Mouse (Mus musculus) hindbrain, embryonic 11.5 days (tissue): Measurements from ENCODE around the gene Plppr2. TPM values are rescaled to one million over a fixed set of nuclear protein-coding genes. Genes with fewer than 3 reads are reported as not detected.
A peak's percentile ranks its signal among the peaks of the same experiment; 100 is the strongest.

Source experiments
- ATAC-seq: fragments of 200-750 bp; cut with Nextera tagmentation; 2 replicates; pipeline ENCODE4 v1.8.0; 2017; ENCODE audit warnings: mild to moderate bottlenecking, moderate TSS enrichment, moderate library complexity; ENCODE audit not compliant: low FRiP score
- DNase-seq: peaks from one replicate; pipeline ENCODE4 v3.0.0-alpha.2; 2015; ENCODE audit warnings: low spot score
- H3K27ac ChIP-seq: fragments of 300-500 bp; sonication (generic); 2 replicates; pipeline ENCODE4 v1.5.1; 2014; ENCODE audit warnings: mild to moderate bottlenecking, low read depth, low read length
- H3K27me3 ChIP-seq: fragments of 300-500 bp; sonication (generic); 2 replicates; pipeline ENCODE4 v1.6.1; 2014; ENCODE audit warnings: mild to moderate bottlenecking, low read length, moderate library complexity, mixed read lengths; ENCODE audit not compliant: control insufficient read depth, insufficient read depth
- H3K36me3 ChIP-seq: fragments of 300-500 bp; sonication (generic); 2 replicates; pipeline ENCODE4 v1.6.1; 2014; ENCODE audit warnings: mild to moderate bottlenecking, low read length, moderate library complexity, mixed read lengths; ENCODE audit not compliant: control insufficient read depth, insufficient read depth
- H3K4me1 ChIP-seq: fragments of 300-500 bp; sonication (generic); replicated peaks from 2 replicates; pipeline ENCODE4 v1.6.1; 2014; ENCODE audit warnings: low read length, mixed read lengths; ENCODE audit not compliant: control insufficient read depth, insufficient read depth
- H3K4me2 ChIP-seq: fragments of 300-500 bp; sonication (generic); replicated peaks from 2 replicates; pipeline ENCODE4 v1.6.1; 2014; ENCODE audit warnings: mild to moderate bottlenecking, low read depth, low read length
- H3K4me3 ChIP-seq: fragments of 300-500 bp; sonication (generic); 2 replicates; pipeline ENCODE4 v1.5.1; 2014; ENCODE audit warnings: low read depth, low read length
- H3K9ac ChIP-seq: fragments of 300-500 bp; sonication (generic); 2 replicates; pipeline ENCODE4 v1.6.1; 2014; ENCODE audit warnings: low read depth, low read length
- H3K9me3 ChIP-seq: fragments of 300-500 bp; sonication (generic); 2 replicates; pipeline ENCODE4 v1.6.1; 2016; ENCODE audit warnings: low read length; ENCODE audit not compliant: control insufficient read depth
- WGBS: fragments of 180-500 bp; shearing (Covaris S2); extraction: QIAGEN DNeasy Blood & Tissue Kit; methylation state at CpG from one replicate; pipeline ENCODE4 v1.1.7; 2014; 5-methylcytosine and 5-hydroxymethylcytosine counted together
- polyA plus RNA-seq: library from polyadenylated mRNA; unstranded; fragments of >200 nt; fragmentation: Nextera tagmentation; extraction: Ambion mirVana; gene quantifications from 2 replicates; pipeline ENCODE4 v1.2.1, GENCODE M21; 2014

Gene Plppr2
- polyA plus RNA-seq, 1 experiment from 2014 or later = 22.3 TPM

- H3K9ac ChIP-seq = peak overlapping the region; percentile 70
- ATAC-seq (0 out of 2 replicates have a peak, but pooled peaks have one; percentile 1), DNase-seq (no peak)
- H3K4me3 ChIP-seq = peak overlapping the region; percentile 47
- no peaks in the 10 kb centered on the region for H3K9me3 ChIP-seq
- 4% methylated on average over 6 of the region's 6 CpGs for WGBS
- H3K4me1 ChIP-seq = peaks cover 4% of the 10 kb centered on the region; the same call in 1 of the 2 replicates
- H3K4me2 ChIP-seq = peak overlapping the region; percentile 71
- no peaks in the 10 kb centered on the region for H3K36me3 ChIP-seq
- H3K27me3 ChIP-seq = no peaks in the 10 kb centered on the region
- H3K27ac ChIP-seq = no peak overlapping the region
Measured at GRCm38 (mm10) chr9:21926784-21927183, 10.0 kb upstream of the Plppr2 start.

GRCm38 (mm10) chr9:21927208-21927753 is 9.6 kb upstream of the Plppr2 start, which contains the start of the genes Ccdc159 and Tmem205:
Ccdc159 (plus strand) TSS chr9:21927471.
Tmem205 (minus strand) TSS chr9:21927556.
- DNase-seq (peak; percentile 96), ATAC-seq (peak; percentile 99)
- Histone ChIP-seq H3K27ac (no peak within 1 kb of the TSS), H3K4me1 (peaks cover 4% of the 10 kb centered on the region; the same call in 1 of the 2 replicates), H3K27me3 (no peaks in the 10 kb centered on the region), H3K4me3 (peak within 1 kb of the TSS; percentile 47), H3K4me2 (peak within 1 kb of the TSS; percentile 71), H3K9me3 (no peaks in the 10 kb centered on the region), H3K9ac (peak within 1 kb of the TSS; percentile 70), H3K36me3 (no peaks in the 10 kb centered on the region)
- WGBS = 1% methylated on average over 28 of the region's 28 CpGs

GRCm38 (mm10) chr9:21929208-21929607 is 7.6 kb upstream of the Plppr2 start:
- no peaks in the 10 kb centered on the region for H3K27me3 ChIP-seq
- no peak overlapping the region for H3K9ac ChIP-seq
- ATAC-seq (no peak), DNase-seq (no peak)
- H3K36me3 ChIP-seq = no peaks in the 10 kb centered on the region
- H3K9me3 ChIP-seq = no peaks in the 10 kb centered on the region
- 79% methylated on average over 3 of the region's 3 CpGs for WGBS
- no peak overlapping the region for H3K27ac ChIP-seq
- H3K4me1 ChIP-seq = peaks cover 4% of the 10 kb centered on the region; the same call in 1 of the 2 replicates
- H3K4me3 ChIP-seq = no peak overlapping the region
- H3K4me2 ChIP-seq = no peak overlapping the region

GRCm38 (mm10) chr9:21932006-21932405 is 4.8 kb upstream of the Plppr2 start:
- Histone ChIP-seq H3K27me3 (no peaks in the 10 kb centered on the region), H3K4me2 (no peak overlapping the region), H3K4me1 (no peaks in the 10 kb centered on the region), H3K36me3 (no peaks in the 10 kb centered on the region), H3K27ac (no peak overlapping the region), H3K4me3 (no peak overlapping the region), H3K9me3 (no peaks in the 10 kb centered on the region), H3K9ac (no peak overlapping the region)
- DNase-seq = no peak
- 64% methylated on average over 2 of the region's 2 CpGs for WGBS
- ATAC-seq = no peak

GRCm38 (mm10) chr9:21932445-21933137 is 4.2 kb upstream of the Plppr2 start:
- H3K36me3 ChIP-seq = no peaks in the 10 kb centered on the region
- 53% methylated on average over 12 of the region's 12 CpGs for WGBS
- H3K9me3 ChIP-seq = no peaks in the 10 kb centered on the region
- no peak overlapping the region for H3K27ac ChIP-seq
- no peak overlapping the region for H3K4me2 ChIP-seq
- ATAC-seq (no peak), DNase-seq (no peak)
- H3K4me3 ChIP-seq = no peak overlapping the region
- H3K4me1 ChIP-seq = no peaks in the 10 kb centered on the region
- no peaks in the 10 kb centered on the region for H3K27me3 ChIP-seq
- H3K9ac ChIP-seq = no peak overlapping the region

GRCm38 (mm10) chr9:21934021-21934420 is 2.8 kb upstream of the Plppr2 start:
- no peak for DNase-seq
- H3K36me3 ChIP-seq = no peaks in the 10 kb centered on the region
- H3K27ac ChIP-seq = no peak overlapping the region
- H3K4me2 ChIP-seq = no peak overlapping the region
- H3K4me1 ChIP-seq = no peaks in the 10 kb centered on the region
- 84% methylated on average over 12 of the region's 12 CpGs for WGBS
- H3K9me3 ChIP-seq = no peaks in the 10 kb centered on the region
- no peaks in the 10 kb centered on the region for H3K27me3 ChIP-seq
- H3K4me3 ChIP-seq = no peak overlapping the region
- ATAC-seq = no peak
- H3K9ac ChIP-seq = no peak overlapping the region

GRCm38 (mm10) chr9:21935466-21936131 is 1.2 kb upstream of the Plppr2 start:
- no peaks in the 10 kb centered on the region for H3K27me3 ChIP-seq
- no peak overlapping the region for H3K9ac ChIP-seq
- no peaks in the 10 kb centered on the region for H3K4me1 ChIP-seq
- no peak overlapping the region for H3K4me3 ChIP-seq
- no peak for DNase-seq
- H3K9me3 ChIP-seq = no peaks in the 10 kb centered on the region
- no peak overlapping the region for H3K4me2 ChIP-seq
- WGBS = 83% methylated on average over 7 of the region's 7 CpGs
- H3K36me3 ChIP-seq = no peaks in the 10 kb centered on the region
- no peak for ATAC-seq
- no peak overlapping the region for H3K27ac ChIP-seq

GRCm38 (mm10) chr9:21937711-21938175 is 910 bp downstream of the Plppr2 start:
- Histone ChIP-seq H3K4me3 (peak overlapping the region; percentile 67), H3K9me3 (no peaks in the 10 kb centered on the region), H3K9ac (peak overlapping the region; percentile 75; the same call in 1 of the 2 replicates), H3K27me3 (no peaks in the 10 kb centered on the region), H3K4me1 (no peaks in the 10 kb centered on the region), H3K27ac (no peak overlapping the region), H3K36me3 (no peaks in the 10 kb centered on the region), H3K4me2 (peak overlapping the region; percentile 71)
- ATAC-seq (no peak), DNase-seq (no peak)
- 82% methylated on average over 4 of the region's 4 CpGs for WGBS
